Mouse (Mus musculus) ES-E14 (cell line): ENCODE measurements around the gene Hipk4.

Experiments
- CHD2 ChIP-seq: IDR thresholded peaks from 2 replicates; pipeline ENCODE4 v1.6.1; 2014; ENCODE audit warnings: mild to moderate bottlenecking, low read depth, low read length, inconsistent platforms
- HCFC1 ChIP-seq: IDR thresholded peaks from 2 replicates; pipeline ENCODE4 v1.6.1; 2012; ENCODE audit warnings: low read length, inconsistent platforms, borderline replicate concordance; ENCODE audit not compliant: insufficient read depth
- MAFK ChIP-seq: IDR thresholded peaks from 2 replicates; pipeline ENCODE4 v1.6.1; 2014; ENCODE audit warnings: mild to moderate bottlenecking, low read depth, low read length, inconsistent platforms; ENCODE audit not compliant: insufficient read depth
- ZC3H11A ChIP-seq: IDR thresholded peaks from 2 replicates; pipeline ENCODE4 v1.6.1; 2012; ENCODE audit warnings: low read depth, mild to moderate bottlenecking, inconsistent platforms, low read length, borderline replicate concordance
- ZNF384 ChIP-seq: IDR thresholded peaks from 2 replicates; pipeline ENCODE4 v1.6.1; 2012; ENCODE audit warnings: low read depth, low read length, inconsistent platforms

- TF ChIP-seq ZNF384 (no peak), CHD2 (no peak), ZC3H11A (no peak), MAFK (no peak), HCFC1 (no peak)
These were observed 49.1 kb downstream of the Hipk4 start for GRCm38 (mm10) chr7:27572133-27572532.
